Mouse (Mus musculus) midbrain, postnatal 0 days (tissue): ENCODE measurements around the gene Ppm1h. TPM values are rescaled to one million over a fixed set of nuclear protein-coding genes. Genes with fewer than 3 reads are reported as not detected.

Experiments
- ATAC-seq: fragments of 200-750 bp; cut with Nextera tagmentation; 2 replicates; pipeline ENCODE4 v1.8.0; 2017; ENCODE audit warnings: moderate number of reproducible peaks, mild to moderate bottlenecking, moderate TSS enrichment, moderate library complexity; ENCODE audit not compliant: low FRiP score
- DNase-seq: peaks from one replicate; pipeline ENCODE4 v3.0.0-alpha.2; 2015; ENCODE audit warnings: low spot score
- H3K27ac ChIP-seq: fragments of 300-500 bp; sonication (generic); 2 replicates; pipeline ENCODE4 v1.5.1; 2014; ENCODE audit warnings: low read depth, mild to moderate bottlenecking, low read length, mixed read lengths
- H3K27me3 ChIP-seq: fragments of 300-500 bp; sonication (generic); 2 replicates; pipeline ENCODE4 v1.6.1; 2014; ENCODE audit warnings: low read length, control low read depth, mixed read lengths; ENCODE audit not compliant: insufficient read depth
- H3K36me3 ChIP-seq: fragments of 300-500 bp; sonication (generic); 2 replicates; pipeline ENCODE4 v1.6.1; 2014; ENCODE audit warnings: low read length, control low read depth, mixed read lengths; ENCODE audit not compliant: insufficient read depth
- H3K4me1 ChIP-seq: fragments of 300-500 bp; sonication (generic); 2 replicates; pipeline ENCODE4 v1.6.1; 2014; ENCODE audit warnings: mild to moderate bottlenecking, control low read depth, antibody characterized with exemption, low read length, mixed read lengths; ENCODE audit not compliant: insufficient read depth
- H3K4me2 ChIP-seq: fragments of 300-500 bp; sonication (generic); 2 replicates; pipeline ENCODE4 v1.6.1; 2014; ENCODE audit warnings: low read depth, mild to moderate bottlenecking, low read length, mixed read lengths; ENCODE audit not compliant: poor library complexity, severe bottlenecking
- H3K4me3 ChIP-seq: fragments of 300-500 bp; sonication (generic); 2 replicates; pipeline ENCODE4 v1.5.1; 2014; ENCODE audit warnings: low read depth, mild to moderate bottlenecking, low read length, moderate library complexity
- H3K9ac ChIP-seq: fragments of 300-500 bp; sonication (generic); replicated peaks from 2 replicates; pipeline ENCODE4 v1.6.1; 2014; ENCODE audit warnings: mild to moderate bottlenecking, low read length, moderate library complexity, mixed read lengths; ENCODE audit not compliant: poor library complexity, severe bottlenecking
- H3K9me3 ChIP-seq: fragments of 300-500 bp; sonication (generic); 2 replicates; pipeline ENCODE4 v1.6.1; 2016; ENCODE audit warnings: low read length, control low read depth
- CTCF ChIP-seq: IDR thresholded peaks from 2 replicates; pipeline ENCODE4 v1.5.1; 2016; ENCODE audit warnings: antibody characterized with exemption, mild to moderate bottlenecking
- WGBS: fragments of 180-500 bp; shearing (Covaris S2); extraction: QIAGEN DNeasy Blood & Tissue Kit; methylation state at CpG from one replicate; pipeline ENCODE4 v1.1.7; 2014; 5-methylcytosine and 5-hydroxymethylcytosine counted together
- microRNA counts: library from miRNA; unstranded; fragments of <30 nt; microRNA quantifications from one replicate; lab custom pipeline; 2015
- microRNA-seq: library from miRNA; unstranded; fragments of <30 nt; microRNA quantifications from one replicate; pipeline ENCODE4, GENCODE M21; 2016; ENCODE audit warnings: borderline number of aligned reads
- polyA plus RNA-seq: library from polyadenylated mRNA; unstranded; fragments of >200 nt; fragmentation: Nextera tagmentation; extraction: Ambion mirVana; gene quantifications from 2 replicates; pipeline ENCODE4 v1.2.1, GENCODE M21; 2015
- total RNA-seq: library from RNA; depleted of rRNA; stranded (reverse); fragments of >200 nt; gene quantifications from 2 replicates; pipeline ENCODE4 v1.2.3, GENCODE M21; 2014; rRNA removed

Gene Ppm1h
- total and polyA plus RNA-seq, 2 experiments from 2014 or later = 28.0 to 42.8 TPM

- Histone ChIP-seq H3K36me3 (peaks cover 12% of the 10 kb centered on the region; the same call in 1 of the 2 replicates), H3K9ac (no peak overlapping the region), H3K4me3 (no peak overlapping the region), H3K4me1 (no peaks in the 10 kb centered on the region), H3K9me3 (no peaks in the 10 kb centered on the region), H3K27ac (no peak overlapping the region), H3K4me2 (no peak overlapping the region), H3K27me3 (no peaks in the 10 kb centered on the region)
- no peak for ATAC-seq
- WGBS = 96% methylated on average over 9 of the region's 9 CpGs
- no peak for DNase-seq
- no peak for TF ChIP-seq CTCF
Observed at GRCm38 (mm10) chr10:122989916-122990315, 311.4 kb downstream of the Ppm1h start.

GRCm38 (mm10) chr10:122990606-122991005, 312.0 kb downstream of the Ppm1h start:
- no peak for DNase-seq
- Histone ChIP-seq H3K9ac (no peak overlapping the region), H3K27me3 (no peaks in the 10 kb centered on the region), H3K4me3 (no peak overlapping the region), H3K4me2 (no peak overlapping the region), H3K9me3 (no peaks in the 10 kb centered on the region), H3K4me1 (no peaks in the 10 kb centered on the region), H3K36me3 (peaks cover 17% of the 10 kb centered on the region; the same call in 1 of the 2 replicates), H3K27ac (no peak overlapping the region)
- 92% methylated on average over 6 of the region's 6 CpGs for WGBS
- TF ChIP-seq CTCF = peak; percentile 41
- ATAC-seq = no peak

GRCm38 (mm10) chr10:122991053-122991452, 312.5 kb downstream of the Ppm1h start:
- Histone ChIP-seq H3K27me3 (no peaks in the 10 kb centered on the region), H3K36me3 (peaks cover 20% of the 10 kb centered on the region; the same call in 1 of the 2 replicates), H3K9ac (no peak overlapping the region), H3K4me1 (no peaks in the 10 kb centered on the region), H3K9me3 (no peaks in the 10 kb centered on the region), H3K27ac (no peak overlapping the region), H3K4me2 (no peak overlapping the region), H3K4me3 (no peak overlapping the region)
- DNase-seq (no peak), ATAC-seq (no peak)
- 74% methylated on average over 9 of the region's 9 CpGs for WGBS
- TF ChIP-seq CTCF = no peak

GRCm38 (mm10) chr10:122991648-122992047, 313.1 kb downstream of the Ppm1h start:
- Histone ChIP-seq H3K4me1 (no peaks in the 10 kb centered on the region), H3K9ac (no peak overlapping the region), H3K4me3 (no peak overlapping the region), H3K27ac (0 out of 2 replicates have a peak overlapping the region, but pooled peaks have one; percentile 12), H3K36me3 (peaks cover 26% of the 10 kb centered on the region; the same call in 1 of the 2 replicates), H3K27me3 (no peaks in the 10 kb centered on the region), H3K4me2 (no peak overlapping the region), H3K9me3 (no peaks in the 10 kb centered on the region)
- 84% methylated on average over 9 of the region's 9 CpGs for WGBS
- no peak for TF ChIP-seq CTCF
- no peak for ATAC-seq
- DNase-seq = no peak

GRCm38 (mm10) chr10:122994402-122995107, 316.0 kb downstream of the Ppm1h start:
- no peaks in the 10 kb centered on the region for H3K4me1 ChIP-seq
- no peaks in the 10 kb centered on the region for H3K9me3 ChIP-seq
- no peak overlapping the region for H3K4me2 ChIP-seq
- WGBS = 51% methylated on average over 17 of the region's 17 CpGs
- no peak for TF ChIP-seq CTCF
- no peaks in the 10 kb centered on the region for H3K27me3 ChIP-seq
- DNase-seq = no peak
- no peak overlapping the region for H3K4me3 ChIP-seq
- H3K9ac ChIP-seq = no peak overlapping the region
- no peak overlapping the region for H3K27ac ChIP-seq
- no peak for ATAC-seq
- H3K36me3 ChIP-seq = peaks cover 49% of the 10 kb centered on the region; the same call in 1 of the 2 replicates

MicroRNAs within 50 kb of the gene (microRNA counts, 519-probe panel; counts per million panel counts)
- 6,290 counts per million, percentile 98 among the panel's probes with 10 or more counts for microRNA mmu-let-7i (lab: Ali Mortazavi, UCI)

Small RNA genes lying within 50 kb of the gene (microRNA-seq; reads per million reads assigned to microRNA genes)
- gene Mir6412 = not detected
- not detected for gene Mir8104
- 25,494 reads per million, percentile 99 among the genes with 10 or more reads in this experiment for gene Mirlet7i

Other genes starting within 250 kb of the Ppm1h start
- 2.1 and 3.2 TPM in 2 replicates for gene Avpr1a, start 230.3 kb upstream of the Ppm1h start, total RNA-seq
- gene Avpr1a, start 230.3 kb upstream of the Ppm1h start, polyA plus RNA-seq = 2.8 and 3.3 TPM in 2 replicates